Mouse (Mus musculus): Measurements from ENCODE around the gene Fchsd2. TPM values are rescaled to one million over a fixed set of nuclear protein-coding genes. Genes with fewer than 3 reads are reported as not detected.

Gene Fchsd2
- polyA plus RNA-seq, 1 experiment from 2014 or later = 22.1 TPM

GRCm38 (mm10) chr7:101099981-101100380, 7.3 kb downstream of the Fchsd2 start:
- Histone ChIP-seq H3K4me3 (ENCODE audit: low read depth, low read length) (no peak overlapping the region), H3K4me1 (ENCODE audit: control insufficient read depth, insufficient read depth, low read length) (no peaks in the 10 kb centered on the region), H3K9me3 (ENCODE audit: control insufficient read depth, low read length) (no peaks in the 10 kb centered on the region), H3K27ac (replicated peaks; ENCODE audit: low read depth, low read length) (no peak overlapping the region), H3K9ac (ENCODE audit: low read length) (no peak overlapping the region), H3K4me2 (ENCODE audit: low read depth, severe bottlenecking) (no peak overlapping the region), H3K27me3 (ENCODE audit: control insufficient read depth, insufficient read depth, low read length) (no peaks in the 10 kb centered on the region), H3K36me3 (ENCODE audit: control insufficient read depth, insufficient read depth, low read length) (no peaks in the 10 kb centered on the region)
- 59% methylated on average over 3 of the region's 3 CpGs for WGBS
- no peak for ATAC-seq (ENCODE audit: insufficient number of reproducible peaks, low FRiP score, low TSS enrichment, low read depth)
- no peak for DNase-seq (ENCODE audit: low spot score)

- Histone ChIP-seq H3K4me1 (ENCODE audit: control insufficient read depth, insufficient read depth, low read length) (no peaks in the 10 kb centered on the region), H3K4me3 (ENCODE audit: low read depth, low read length) (no peak overlapping the region), H3K9ac (ENCODE audit: low read length) (peak overlapping the region; percentile 9; the same call in 1 of the 2 replicates), H3K4me2 (ENCODE audit: low read depth, severe bottlenecking) (no peak overlapping the region), H3K9me3 (ENCODE audit: control insufficient read depth, low read length) (no peaks in the 10 kb centered on the region), H3K27me3 (ENCODE audit: control insufficient read depth, insufficient read depth, low read length) (no peaks in the 10 kb centered on the region), H3K36me3 (ENCODE audit: control insufficient read depth, insufficient read depth, low read length) (no peaks in the 10 kb centered on the region), H3K27ac (replicated peaks; ENCODE audit: low read depth, low read length) (no peak overlapping the region)
- no peak for DNase-seq (ENCODE audit: low spot score)
- ATAC-seq (ENCODE audit: insufficient number of reproducible peaks, low FRiP score, low TSS enrichment, low read depth) = no peak
- WGBS = 64% methylated on average over 10 of the region's 10 CpGs
Measured at GRCm38 (mm10) chr7:101101156-101101691, 8.6 kb downstream of the Fchsd2 start.

- H3K9me3 ChIP-seq (ENCODE audit: control insufficient read depth, low read length) = no peaks in the 10 kb centered on the region
- H3K9ac ChIP-seq (ENCODE audit: low read length) = no peak overlapping the region
- H3K36me3 ChIP-seq (ENCODE audit: control insufficient read depth, insufficient read depth, low read length) = 0 out of 2 replicates have a peak, but pooled peaks cover 2% of the 10 kb centered on the region
- no peak overlapping the region for H3K27ac ChIP-seq (replicated peaks; ENCODE audit: low read depth, low read length)
- peaks cover 10% of the 10 kb centered on the region for H3K4me1 ChIP-seq (ENCODE audit: control insufficient read depth, insufficient read depth, low read length)
- no peak overlapping the region for H3K4me3 ChIP-seq (ENCODE audit: low read depth, low read length)
- WGBS = 64% methylated on average over 2 of the region's 2 CpGs
- H3K27me3 ChIP-seq (ENCODE audit: control insufficient read depth, insufficient read depth, low read length) = no peaks in the 10 kb centered on the region
- no peak for DNase-seq (ENCODE audit: low spot score)
- H3K4me2 ChIP-seq (ENCODE audit: low read depth, severe bottlenecking) = no peak overlapping the region
- no peak for ATAC-seq (ENCODE audit: insufficient number of reproducible peaks, low FRiP score, low TSS enrichment, low read depth)
Measured at GRCm38 (mm10) chr7:101106666-101107065, 14.0 kb downstream of the Fchsd2 start.

- peaks cover 10% of the 10 kb centered on the region for H3K4me1 ChIP-seq (ENCODE audit: control insufficient read depth, insufficient read depth, low read length)
- DNase-seq (ENCODE audit: low spot score) (no peak), ATAC-seq (ENCODE audit: insufficient number of reproducible peaks, low FRiP score, low TSS enrichment, low read depth) (no peak)
- H3K27me3 ChIP-seq (ENCODE audit: control insufficient read depth, insufficient read depth, low read length) = no peaks in the 10 kb centered on the region
- no peak overlapping the region for H3K27ac ChIP-seq (replicated peaks; ENCODE audit: low read depth, low read length)
- 34% methylated on average over 5 of the region's 5 CpGs for WGBS
- 0 out of 2 replicates have a peak, but pooled peaks cover 2% of the 10 kb centered on the region for H3K36me3 ChIP-seq (ENCODE audit: control insufficient read depth, insufficient read depth, low read length)
- H3K4me3 ChIP-seq (ENCODE audit: low read depth, low read length) = peak overlapping the region; percentile 83
- peak overlapping the region; percentile 39 for H3K4me2 ChIP-seq (ENCODE audit: low read depth, severe bottlenecking)
- H3K9me3 ChIP-seq (ENCODE audit: control insufficient read depth, low read length) = no peaks in the 10 kb centered on the region
- no peak overlapping the region; the same call in 1 of the 2 replicates for H3K9ac ChIP-seq (ENCODE audit: low read length)
Measured at GRCm38 (mm10) chr7:101107073-101107810, 14.6 kb downstream of the Fchsd2 start.

GRCm38 (mm10) chr7:101107968-101108652, 15.4 kb downstream of the Fchsd2 start:
- WGBS = under 1% methylated on average over 73 of the region's 75 CpGs
- Histone ChIP-seq H3K4me1 (ENCODE audit: control insufficient read depth, insufficient read depth, low read length) (peaks cover 10% of the 10 kb centered on the region), H3K9ac (ENCODE audit: low read length) (peak overlapping the region; percentile 93), H3K4me2 (ENCODE audit: low read depth, severe bottlenecking) (peak overlapping the region; percentile 89), H3K4me3 (ENCODE audit: low read depth, low read length) (peak overlapping the region; percentile 83), H3K9me3 (ENCODE audit: control insufficient read depth, low read length) (no peaks in the 10 kb centered on the region), H3K27me3 (ENCODE audit: control insufficient read depth, insufficient read depth, low read length) (no peaks in the 10 kb centered on the region), H3K36me3 (ENCODE audit: control insufficient read depth, insufficient read depth, low read length) (0 out of 2 replicates have a peak, but pooled peaks cover 2% of the 10 kb centered on the region), H3K27ac (replicated peaks; ENCODE audit: low read depth, low read length) (peak overlapping the region; percentile 98)
- DNase-seq (ENCODE audit: low spot score) = peak; percentile 99
- peak; percentile 96 for ATAC-seq (ENCODE audit: insufficient number of reproducible peaks, low FRiP score, low TSS enrichment, low read depth)

GRCm38 (mm10) chr7:101108653-101109005, 16.0 kb downstream of the Fchsd2 start:
- peak overlapping the region; percentile 98 for H3K27ac ChIP-seq (replicated peaks; ENCODE audit: low read depth, low read length)
- ATAC-seq (ENCODE audit: insufficient number of reproducible peaks, low FRiP score, low TSS enrichment, low read depth) (peak; percentile 74), DNase-seq (ENCODE audit: low spot score) (peak; percentile 88)
- H3K4me2 ChIP-seq (ENCODE audit: low read depth, severe bottlenecking) = peak overlapping the region; percentile 89
- peak overlapping the region; percentile 83 for H3K4me3 ChIP-seq (ENCODE audit: low read depth, low read length)
- no peaks in the 10 kb centered on the region for H3K9me3 ChIP-seq (ENCODE audit: control insufficient read depth, low read length)
- WGBS = 1% methylated on average over 20 of the region's 35 CpGs
- no peaks in the 10 kb centered on the region for H3K27me3 ChIP-seq (ENCODE audit: control insufficient read depth, insufficient read depth, low read length)
- H3K36me3 ChIP-seq (ENCODE audit: control insufficient read depth, insufficient read depth, low read length) = 0 out of 2 replicates have a peak, but pooled peaks cover 2% of the 10 kb centered on the region
- H3K4me1 ChIP-seq (ENCODE audit: control insufficient read depth, insufficient read depth, low read length) = peaks cover 10% of the 10 kb centered on the region
- peak overlapping the region; percentile 93 for H3K9ac ChIP-seq (ENCODE audit: low read length)

- Histone ChIP-seq H3K4me1 (ENCODE audit: control insufficient read depth, insufficient read depth, low read length) (peaks cover 10% of the 10 kb centered on the region), H3K27ac (replicated peaks; ENCODE audit: low read depth, low read length) (peak overlapping the region; percentile 98), H3K9ac (ENCODE audit: low read length) (peak overlapping the region; percentile 93), H3K9me3 (ENCODE audit: control insufficient read depth, low read length) (no peaks in the 10 kb centered on the region), H3K27me3 (ENCODE audit: control insufficient read depth, insufficient read depth, low read length) (no peaks in the 10 kb centered on the region), H3K4me2 (ENCODE audit: low read depth, severe bottlenecking) (peak overlapping the region; percentile 89), H3K4me3 (ENCODE audit: low read depth, low read length) (peak overlapping the region; percentile 83), H3K36me3 (ENCODE audit: control insufficient read depth, insufficient read depth, low read length) (0 out of 2 replicates have a peak, but pooled peaks cover 2% of the 10 kb centered on the region)
- under 1% methylated on average over 43 of the region's 47 CpGs for WGBS
- DNase-seq (ENCODE audit: low spot score) (peak; percentile 67), ATAC-seq (ENCODE audit: insufficient number of reproducible peaks, low FRiP score, low TSS enrichment, low read depth) (peak; percentile 19)
Measured at GRCm38 (mm10) chr7:101109006-101109855, 16.6 kb downstream of the Fchsd2 start.
